Mouse (Mus musculus) gastrocnemius, adult 2 months (tissue): Measurements from ENCODE around the gene Cd59a. TPM values are rescaled to one million over a fixed set of nuclear protein-coding genes. Genes with fewer than 3 reads are reported as not detected.

Source experiments
- DNase-seq: peaks from one replicate; pipeline ENCODE4 v3.0.0; 2022
- H3K27ac ChIP-seq: fragments of 200-600 bp; 2 replicates; pipeline ENCODE4 v1.8.1; 2022; ENCODE audit warnings: mild to moderate bottlenecking
- H3K4me3 ChIP-seq: fragments of 200-600 bp; 2 replicates; pipeline ENCODE4 v1.8.1; 2022; ENCODE audit warnings: mild to moderate bottlenecking, moderate library complexity
- CTCF ChIP-seq: fragments of 200-600 bp; IDR thresholded peaks from 2 replicates; pipeline ENCODE4 v1.8.1; 2022; ENCODE audit warnings: antibody characterized with exemption, mild to moderate bottlenecking, moderate library complexity
- intact Hi-C: fragments of 180-260 bp; cut with DNase I; formaldehyde crosslinking; loops from one replicate; pipeline ENCODE4 v1.15.1; 2025
- total RNA-seq, 2 experiments: library from RNA; stranded (reverse); gene quantifications; 2 replicates each; pipeline ENCODE4 v1.2.3; 2021

The Cd59a gene
- total RNA-seq, 2 experiments from 2014 or later: 14.3 to 18.4 TPM

DNA sequence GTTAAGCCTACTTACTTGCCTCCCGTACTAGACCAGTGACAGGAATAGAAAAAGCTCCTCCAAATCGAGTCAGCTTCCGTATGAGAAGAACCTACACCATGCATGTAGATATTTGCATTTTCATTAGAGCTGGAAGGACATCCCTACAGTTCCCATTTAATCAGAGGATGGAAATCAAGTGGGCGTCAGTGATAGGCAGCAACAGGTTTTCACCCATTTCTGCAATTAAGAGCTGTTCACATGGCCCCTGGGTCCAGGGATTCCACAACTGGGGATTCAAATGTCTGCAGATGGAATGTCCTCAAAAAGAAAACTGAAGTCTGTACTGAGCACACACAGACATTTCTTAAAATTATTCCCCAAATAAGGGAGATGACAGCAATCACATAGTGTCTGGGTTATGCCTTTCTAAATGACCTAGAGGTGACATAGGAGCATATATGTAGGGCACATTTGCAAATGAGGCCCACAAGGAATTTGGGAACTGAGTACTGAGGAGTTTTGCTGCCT lies 68.4 kb downstream of the Cd59a start:
- TF ChIP-seq CTCF: no peak
- Histone ChIP-seq H3K27ac (no peak overlapping the region), H3K4me3 (no peak overlapping the region)
- DNase-seq: no peak
- intact Hi-C loops: no loop called here

Other genes starting within 250 kb of the Cd59a start
- 1 to 10 TPM; 4.1 to 7.0 TPM for gene Lmo2, start 137.8 kb upstream of the Cd59a start, total RNA-seq
- gene Fbxo3, start 68.1 kb upstream of the Cd59a start, total RNA-seq: 10 to 100 TPM; 47.5 to 53.9 TPM
- gene 4931422A03Rik, start 67.4 kb upstream of the Cd59a start, total RNA-seq: not detected
- under 1 TPM; 0.36 to 0.38 TPM for gene Gm10912, start 30.0 kb upstream of the Cd59a start, total RNA-seq
- gene Gm10799, start 27.3 kb upstream of the Cd59a start, total RNA-seq: not detected
- 1 to 10 TPM; 1.7 to 4.2 TPM for gene Cd59b, start 26.0 kb upstream of the Cd59a start, total RNA-seq
- under 1 TPM; 0.39 to 0.61 TPM for gene A930018P22Rik, start 27.0 kb downstream of the Cd59a start, total RNA-seq